In genomic region chr10:25449312-25450020, GRCm38 (mm10) we compare ENCODE assay signal across 8 mouse cellular contexts.
DNase-seq lines count a peak whose midpoint lies in the region; TF ChIP-seq lines count a peak whose summit lies in the region.

No protein-coding gene starts in this region.

- peaks cover 9% of the 10 kb centered on the region for H3K4me1 ChIP-seq in embryonic fibroblast, embryonic 13.5 days (ENCODE audit: control insufficient read depth, insufficient read depth, low read length)

- peak overlapping the region; percentile 13 for H3K27ac ChIP-seq in embryonic fibroblast, embryonic 13.5 days (ENCODE audit: insufficient read depth, low read length)
- H3K27ac ChIP-seq in macrophage = peak overlapping the region; percentile 32

- WGBS in macrophage (ENCODE audit: missing documents) = 50% methylated on average over 11 of the region's 11 CpGs

- DNase-seq in layer of hippocampus, adult 11-12 months (ENCODE audit: low spot score) = peak; percentile 53
- no peak for DNase-seq in layer of hippocampus, adult 18-20 months (ENCODE audit: low spot score in 2 of 2)
- DNase-seq in kidney, postnatal 10 days = peak; percentile 41
- DNase-seq in gastrocnemius, postnatal 10 days = no peak
- no peak for DNase-seq in adrenal gland, postnatal 10 days
- no peak for DNase-seq in adrenal gland, postnatal 4 days (ENCODE audit: low spot score in 2 of 2)

- TF ChIP-seq CTCF in embryonic fibroblast, embryonic 13.5 days (IDR thresholded peaks at IDR 0.05; ENCODE audit: borderline replicate concordance, insufficient read depth, low read length) = no peak

- peaks cover 56% of the 10 kb centered on the region for H3K79me2 ChIP-seq in macrophage (ENCODE audit: inconsistent target)

- no peak for TF ChIP-seq POLR2A in embryonic fibroblast, embryonic 13.5 days (IDR thresholded peaks at IDR 0.05; ENCODE audit: low read depth, low read length)

- 0 out of 2 replicates have a peak, but pooled peaks cover 4% of the 10 kb centered on the region for H3K36me3 ChIP-seq in macrophage (ENCODE audit: inconsistent target)

- no peak overlapping the region for H3K4me3 ChIP-seq in embryonic fibroblast, embryonic 13.5 days (ENCODE audit: insufficient read depth, low read length)
- H3K4me3 ChIP-seq in macrophage (ENCODE audit: inconsistent target) = no peak overlapping the region

Comparison
In these comparisons a context has a peak if more than half of its experiments do, and no peak if none do; other contexts are left out.
1. DNase-seq: peak in layer of hippocampus, adult 11-12 months (single experiment) and kidney, postnatal 10 days (single experiment); none in layer of hippocampus, adult 18-20 months (0 of 2), gastrocnemius, postnatal 10 days (single experiment), adrenal gland, postnatal 10 days (single experiment) and adrenal gland, postnatal 4 days (0 of 2).